Mouse (Mus musculus): ENCODE measurements at regions not wholly inside any gene's neighbourhood (a gene's known extent, or its start where the extent isn't known, plus 50 kb on each side); places are given as distances from the start of the nearest gene placed in this dataset.

DNA sequence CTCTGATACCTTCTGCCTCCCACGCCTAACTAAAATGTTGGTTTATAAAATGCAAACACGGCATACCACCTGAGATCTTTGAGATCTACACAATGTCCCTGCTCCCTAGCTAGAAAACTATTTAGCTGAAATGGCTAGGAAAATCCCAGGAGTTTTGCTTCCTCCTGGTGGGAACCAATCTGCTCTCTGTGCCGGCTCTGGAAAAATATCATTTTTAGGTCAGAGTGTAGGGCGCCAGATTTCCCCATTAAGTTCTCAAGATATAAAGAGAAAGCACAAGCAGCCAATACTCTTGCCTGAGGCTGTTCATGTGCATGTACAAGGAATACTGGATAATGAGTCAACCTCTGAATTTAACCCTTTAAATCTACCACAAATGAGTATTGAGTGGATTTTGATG is 301.0 kb downstream of the 9330182O14Rik start:
- DNase-seq, result no peak

DNA sequence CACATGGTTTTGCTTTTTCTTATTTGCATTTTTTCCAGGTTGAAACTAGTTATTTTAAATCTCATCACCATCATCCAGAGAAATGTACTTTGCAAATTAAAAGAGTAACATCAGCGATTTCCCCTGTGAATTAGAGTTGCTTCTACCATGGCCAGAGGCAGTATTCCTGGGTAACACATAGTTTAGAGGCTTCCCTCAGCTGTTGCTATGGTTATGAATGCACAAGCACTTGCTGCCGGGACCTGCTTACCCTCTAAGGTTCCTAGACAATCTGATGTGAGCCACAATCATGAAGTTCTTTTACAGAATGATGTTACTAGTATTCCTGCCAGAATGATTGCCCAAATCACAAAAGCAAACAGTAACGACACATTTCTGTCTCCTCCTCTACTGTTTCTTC is 302.5 kb downstream of the 9330182O14Rik start:
- no peak for DNase-seq

DNA sequence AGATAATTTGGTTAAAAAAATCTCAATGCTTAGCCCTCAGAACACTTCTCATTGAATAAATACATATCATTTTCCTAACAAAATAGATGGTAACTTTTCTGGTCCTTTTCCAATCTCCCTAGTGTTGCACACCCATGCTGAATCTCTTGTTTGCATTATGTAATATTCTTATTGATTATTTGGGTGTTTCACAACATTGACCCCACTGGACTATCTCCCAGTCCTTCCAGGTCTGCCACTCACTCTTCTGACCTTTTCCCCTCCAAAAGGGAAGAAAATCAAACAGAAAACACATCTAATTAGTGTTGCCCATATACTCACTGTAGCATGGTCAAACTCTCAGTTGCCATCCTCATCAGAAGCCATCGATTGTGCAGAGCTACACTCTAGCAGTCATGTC is 305.7 kb downstream of the 9330182O14Rik start:
- no peak for DNase-seq

DNA sequence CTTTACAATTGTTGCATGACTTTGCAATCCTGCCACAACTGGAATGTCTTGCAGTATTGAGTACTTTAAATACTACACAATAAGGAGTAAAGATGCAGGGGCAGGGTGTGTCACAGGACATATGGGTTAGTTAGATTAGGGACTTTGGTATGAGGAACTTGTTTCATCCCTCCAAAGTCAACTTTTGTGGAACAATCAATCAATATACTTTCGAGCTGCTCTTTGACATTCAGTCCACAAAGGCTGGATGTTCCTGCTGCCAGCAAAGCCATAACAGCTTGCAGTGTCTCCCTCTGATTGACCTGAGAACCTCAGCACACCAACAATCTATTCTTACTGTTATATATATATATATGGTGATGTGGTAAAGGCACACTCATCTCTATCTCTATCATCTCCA is 314.5 kb downstream of the 9330182O14Rik start:
- DNase-seq, result no peak

DNA sequence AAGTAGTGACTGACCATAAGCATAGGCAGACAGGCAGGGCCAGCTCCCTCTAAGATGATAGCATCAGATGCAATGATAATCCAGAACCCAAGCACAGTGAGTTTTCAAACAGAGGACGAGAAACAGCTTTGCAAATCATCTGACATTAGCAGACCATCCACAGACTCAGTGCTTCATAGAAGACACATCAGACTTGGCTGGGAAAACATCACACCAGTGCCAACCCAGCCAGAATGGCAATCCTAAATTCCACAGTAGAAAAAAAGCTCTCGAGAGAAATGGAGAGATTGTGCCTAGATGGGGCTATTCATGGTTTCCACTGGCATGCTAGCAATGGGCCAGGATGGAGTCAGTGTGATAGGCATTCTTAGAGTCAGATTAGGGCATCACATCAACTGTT is 319.1 kb downstream of the 9330182O14Rik start:
- DNase-seq, result no peak

DNA sequence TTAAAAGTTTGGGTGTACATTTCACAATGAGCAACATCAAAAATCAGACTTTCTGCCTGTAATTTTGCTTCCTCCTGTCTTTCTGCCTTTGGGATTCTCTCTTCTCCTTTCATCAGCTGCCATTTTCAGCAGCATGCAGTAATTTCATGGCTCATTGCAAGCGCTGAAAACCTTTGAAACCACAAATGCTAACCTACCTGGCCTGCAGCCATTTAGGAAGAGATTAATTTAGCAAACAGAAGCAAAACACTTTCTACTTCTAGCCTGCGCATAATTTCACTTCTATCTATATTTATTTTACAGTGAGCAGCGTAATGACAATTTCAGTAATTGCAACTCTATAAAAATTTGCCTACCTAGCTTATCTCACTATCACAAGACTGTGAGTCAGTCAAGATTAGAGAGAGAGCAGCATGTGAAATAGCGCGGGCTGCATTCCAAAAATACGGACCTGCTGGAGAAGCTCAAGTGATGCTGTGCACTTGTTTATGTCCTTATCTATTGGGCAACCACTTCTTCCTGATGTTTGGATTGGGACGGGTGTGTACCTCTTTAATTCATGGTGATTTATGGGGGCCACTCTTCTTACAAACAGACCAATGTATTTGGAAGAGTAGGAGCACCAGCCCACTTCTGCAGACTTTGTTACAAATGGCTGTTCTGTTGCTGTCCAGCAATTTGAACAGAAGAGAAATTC is 341.6 kb downstream of the 9330182O14Rik start:
- DNase-seq, result no peak

DNA sequence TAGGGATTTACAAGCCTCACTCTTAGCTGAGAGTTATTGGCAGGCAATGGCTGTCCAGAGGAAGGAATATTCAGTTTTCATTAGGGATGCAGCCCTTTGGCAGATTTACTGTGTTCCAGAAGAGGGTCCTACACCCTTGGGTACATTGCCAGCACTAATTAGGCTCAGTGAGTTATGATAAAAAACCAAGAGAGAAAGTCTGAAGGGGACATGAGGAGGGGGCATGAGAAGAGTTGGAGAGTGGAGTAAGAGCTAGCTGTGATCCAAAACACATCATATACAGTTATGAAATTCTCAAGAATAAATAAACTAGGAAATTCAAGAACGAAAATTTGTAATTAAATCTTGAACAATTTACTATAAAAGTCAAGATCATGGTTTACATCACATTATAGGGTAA is 346.2 kb downstream of the 9330182O14Rik start:
- DNase-seq, result no peak

DNA sequence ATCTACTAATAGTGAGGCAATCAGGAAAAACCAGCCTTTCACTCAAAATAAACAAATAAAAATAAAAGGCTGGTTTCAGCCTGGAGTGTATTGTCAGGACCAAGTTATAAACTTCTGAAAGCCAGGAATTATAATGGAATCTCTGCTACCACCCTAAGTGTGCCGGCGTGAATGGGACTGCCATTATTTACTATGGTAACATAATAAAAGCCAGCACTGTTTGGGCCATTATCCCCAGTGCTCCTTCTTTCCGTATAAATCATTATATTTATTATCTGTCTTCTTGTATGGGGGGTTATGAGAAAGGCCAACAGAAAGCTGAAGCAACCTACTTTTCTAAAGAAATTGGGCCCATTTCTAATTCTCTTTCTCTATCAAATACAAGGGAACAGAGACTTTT is 347.1 kb downstream of the 9330182O14Rik start:
- DNase-seq, result no peak

DNA sequence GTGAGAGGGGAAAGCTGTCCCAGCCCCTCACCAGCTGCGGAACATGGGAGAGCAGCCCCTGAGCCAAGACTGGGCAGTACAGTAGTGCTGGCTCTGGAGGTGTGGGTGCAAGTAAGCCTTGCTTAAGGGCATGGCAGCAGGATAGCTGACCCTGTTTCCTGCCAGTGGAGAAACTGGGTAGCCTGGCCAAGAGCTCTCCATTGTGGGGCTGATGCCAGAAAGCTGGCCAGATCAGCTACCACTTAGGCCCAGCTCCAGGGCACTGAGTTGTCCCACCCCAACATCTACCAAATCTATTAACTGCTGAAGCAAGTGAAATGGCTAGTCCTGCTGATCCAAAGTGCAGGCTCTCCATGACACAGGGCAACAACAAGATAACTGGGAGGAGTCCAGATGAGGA is 351.8 kb downstream of the 9330182O14Rik start:
- no peak for DNase-seq

DNA sequence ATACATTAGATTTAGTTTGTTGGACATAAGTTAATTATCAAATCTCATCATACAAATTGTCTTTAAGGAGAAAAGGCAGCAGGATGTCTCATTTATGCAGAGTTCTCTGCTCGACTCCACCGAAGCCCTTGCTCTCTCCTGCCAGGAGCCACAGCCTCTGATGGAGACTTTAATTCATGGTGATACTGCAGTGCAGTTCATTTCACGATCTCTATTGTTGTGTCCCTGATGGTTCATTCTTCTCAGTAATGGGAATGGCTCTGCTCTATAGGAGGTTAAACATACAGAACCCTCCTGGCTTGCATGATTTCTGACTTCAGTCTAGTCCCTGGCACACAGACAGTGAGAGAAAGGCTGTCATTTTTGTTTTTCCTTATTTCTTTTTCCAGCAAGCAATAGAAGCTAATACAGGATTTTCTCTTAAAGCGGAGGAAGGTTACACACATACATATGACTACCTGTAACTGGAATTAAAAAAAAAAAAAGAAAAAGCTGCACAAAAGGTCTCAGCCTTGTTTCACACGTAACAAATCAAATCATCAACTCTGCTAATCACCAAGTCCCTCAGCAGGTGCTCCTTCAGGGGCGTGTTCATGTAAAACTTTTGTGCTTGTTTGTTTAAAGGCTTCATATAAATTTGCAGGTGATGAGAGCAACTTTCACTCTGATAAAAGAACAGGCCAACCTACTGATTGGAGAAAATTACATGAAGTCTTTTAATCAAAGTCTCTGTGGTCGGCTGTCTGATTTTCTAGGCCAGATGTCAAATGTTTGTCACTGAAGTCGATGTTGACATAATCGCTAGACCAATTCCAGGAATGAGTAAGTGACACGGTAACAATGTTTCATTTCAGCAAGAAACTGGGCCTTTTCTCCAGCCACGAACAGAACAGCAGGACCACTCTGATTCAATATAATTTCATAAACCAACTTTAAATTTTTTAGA is 367.3 kb downstream of the 9330182O14Rik start:
- no peak for DNase-seq

DNA sequence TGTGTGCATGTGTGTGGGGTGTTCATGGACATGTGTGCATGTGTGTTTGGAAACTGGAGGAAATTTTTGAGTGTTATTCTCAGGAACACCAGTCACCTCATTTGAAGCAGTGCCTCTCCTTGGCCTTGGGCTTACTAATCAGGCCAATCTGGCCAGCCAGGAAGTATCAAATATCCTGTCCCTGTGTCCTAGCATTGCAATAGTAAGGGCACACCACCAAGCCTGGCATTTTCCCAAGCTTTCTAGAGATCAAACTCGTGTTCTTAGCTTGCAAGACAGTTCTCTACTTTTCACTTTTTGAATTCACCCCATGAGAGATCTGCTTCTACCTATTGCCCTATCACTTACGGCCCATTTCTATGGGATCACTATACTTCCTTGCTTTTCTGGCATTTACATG is 376.7 kb downstream of the 9330182O14Rik start:
- no peak for DNase-seq

DNA sequence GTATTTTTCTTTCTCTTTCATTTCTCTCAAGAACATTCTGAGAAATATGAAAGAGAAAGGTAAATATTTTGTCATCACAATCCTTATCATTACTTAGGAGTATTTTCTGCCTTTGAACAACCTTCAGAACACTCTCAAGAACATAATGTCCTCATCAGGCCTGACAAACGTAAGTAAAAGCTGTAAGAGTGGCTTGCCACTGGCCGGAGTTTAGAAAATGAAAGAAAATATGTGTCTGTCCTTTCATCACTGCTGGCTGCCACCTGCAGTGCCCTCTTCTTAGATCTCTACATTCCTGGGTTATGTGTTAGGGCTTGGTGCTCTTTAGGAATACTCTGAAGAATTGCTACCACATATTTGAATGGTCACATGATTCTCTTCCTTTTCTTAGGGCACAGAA is 390.2 kb downstream of the 9330182O14Rik start:
- no peak for DNase-seq

DNA sequence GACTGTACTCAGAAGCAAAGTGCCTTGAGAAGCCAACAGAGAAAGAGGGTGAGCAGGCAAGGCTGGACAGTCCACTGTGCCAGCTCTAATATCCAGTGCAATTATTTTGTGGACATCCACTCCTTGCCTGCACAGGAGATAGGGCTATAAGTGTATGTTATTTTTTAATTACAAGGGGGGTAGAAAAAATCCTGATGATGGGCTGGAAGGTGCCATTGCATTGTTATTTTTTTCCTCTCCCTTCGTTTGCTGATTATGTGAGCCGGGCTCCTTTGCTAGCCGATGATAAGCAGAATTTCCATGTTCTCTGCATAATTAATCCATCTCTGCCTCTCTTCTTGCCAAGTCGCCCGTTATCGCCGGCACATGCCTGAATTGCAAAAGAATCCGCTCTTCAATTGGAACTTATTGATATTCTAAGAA is 399.3 kb downstream of the 9330182O14Rik start:
- peak; percentile 3 for DNase-seq

DNA sequence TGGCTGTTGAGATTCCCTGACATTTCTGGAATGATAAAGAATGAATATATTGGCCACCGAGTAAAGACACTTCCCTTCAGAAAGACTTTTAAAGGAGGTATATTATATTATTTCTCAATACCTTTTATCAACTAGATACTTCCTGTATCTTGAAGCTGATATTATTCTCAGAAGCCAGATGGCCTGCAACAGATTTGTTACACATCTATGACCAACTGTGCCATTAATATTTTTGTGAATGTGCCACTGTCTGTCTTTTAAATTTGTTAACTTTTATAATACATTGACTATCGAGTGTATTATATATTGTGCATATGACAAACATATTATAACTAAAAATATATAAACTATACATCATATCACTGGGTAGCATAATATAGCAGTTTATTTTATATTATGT is 427.5 kb downstream of the 9330182O14Rik start:
- DNase-seq, result no peak

DNA sequence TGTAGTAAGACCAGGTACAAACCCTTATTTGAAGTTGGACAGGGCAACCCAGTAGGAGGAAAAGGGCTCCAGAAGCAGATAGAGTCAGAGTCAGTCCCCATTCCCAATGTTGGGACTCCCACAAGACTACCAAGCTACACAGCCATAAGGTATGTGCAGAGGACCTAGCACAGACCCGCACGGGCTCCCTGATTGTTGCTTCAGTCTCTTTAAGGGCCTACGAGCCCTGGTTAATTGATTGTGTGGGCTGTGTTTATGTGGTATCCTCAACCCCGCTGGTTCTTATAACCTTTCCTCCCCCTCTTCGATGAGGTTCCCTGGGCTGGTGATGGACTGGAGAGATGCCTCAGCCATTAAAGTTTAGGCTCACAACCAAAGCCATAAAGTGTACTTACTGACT is 431.6 kb downstream of the 9330182O14Rik start:
- DNase-seq, result no peak

DNA sequence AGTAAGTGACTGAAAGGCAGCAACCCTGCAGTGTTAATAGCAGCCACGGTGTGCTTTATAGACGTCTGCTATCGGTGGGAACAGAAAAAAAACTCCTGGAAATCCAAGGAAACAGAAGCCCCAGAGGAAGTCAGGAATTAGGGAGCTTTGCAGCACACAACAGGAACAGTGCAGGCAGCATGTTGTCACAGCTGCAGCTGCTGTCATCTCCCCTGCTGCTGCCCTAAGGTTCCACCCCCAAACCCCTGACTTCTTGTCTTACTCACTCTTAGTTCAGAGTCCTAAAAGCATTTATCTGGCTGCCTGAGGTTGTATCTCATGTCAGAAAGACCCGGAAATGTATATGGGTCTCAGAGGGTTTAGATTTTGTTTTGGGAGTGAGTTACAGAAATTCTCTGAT is 432.3 kb downstream of the 9330182O14Rik start:
- no peak for DNase-seq

DNA sequence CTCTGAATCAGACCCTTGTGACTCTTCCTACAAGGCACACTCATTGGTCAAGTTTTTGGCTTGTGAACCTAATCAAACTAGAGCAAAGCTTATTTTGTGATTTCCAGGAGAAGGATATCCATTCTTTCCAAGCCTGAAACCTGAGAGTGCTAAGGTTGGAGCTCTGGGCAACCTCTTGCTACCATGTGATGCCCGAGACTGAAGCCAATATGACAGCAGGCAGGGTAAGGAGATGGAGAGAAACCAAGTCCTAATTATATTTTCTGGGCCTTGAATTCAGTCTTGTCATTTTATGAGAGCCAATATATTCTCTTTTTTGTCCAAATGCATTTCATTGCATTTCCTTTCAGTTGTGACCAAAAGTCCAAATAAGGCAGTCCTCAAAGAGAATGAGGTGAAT is 434.5 kb downstream of the 9330182O14Rik start:
- DNase-seq, result no peak
